ENCODE assay signal across 23 mouse cellular contexts in the genomic region with DNA sequence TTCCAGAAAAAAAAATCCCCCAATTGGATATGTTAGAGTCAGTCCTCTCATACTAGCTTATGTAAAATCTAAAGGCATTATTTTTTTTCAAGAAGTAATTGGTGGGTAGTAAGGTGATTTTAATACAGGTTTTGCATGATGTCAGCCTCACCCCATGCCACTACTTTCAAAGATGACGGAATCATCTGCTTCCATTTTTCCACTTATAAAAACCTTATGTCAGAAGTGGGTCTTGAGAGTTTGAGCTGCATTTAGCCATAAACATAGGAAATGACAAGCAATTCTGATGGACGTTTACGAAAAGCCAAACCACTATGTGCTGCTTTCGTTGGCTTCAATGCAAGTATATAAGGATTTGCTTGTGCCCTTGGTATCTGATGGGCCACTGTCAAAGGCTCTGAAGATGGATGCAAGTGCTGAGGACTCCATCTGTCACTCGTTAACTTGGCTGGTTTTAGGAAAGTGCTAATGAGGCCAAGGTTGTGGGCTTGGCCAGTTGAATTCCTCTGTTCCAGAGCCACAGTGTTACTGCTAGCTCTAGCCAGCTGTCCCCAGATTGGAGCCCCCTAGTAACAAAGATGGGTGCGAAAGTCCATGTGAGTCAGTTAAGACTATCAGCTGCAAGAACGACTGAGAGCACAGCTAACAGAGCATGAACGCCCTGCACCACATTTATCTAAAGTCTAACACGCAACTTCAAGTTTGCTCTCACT.
DNase-seq lines count a peak whose midpoint lies in the region; ATAC-seq lines count a peak whose summit lies in the region.
"Had no signal": no experiment of that assay in that cellular context is flagged by ENCODE, and none has a peak within 500 bp of the region (broad histone marks: within the 10 kb centered on the region; RNA-seq: fewer than 3 reads in every experiment).

No protein-coding gene starts in this region.

- 76% methylated on average over 9 of the region's 9 CpGs for WGBS in kidney, embryonic 15.5 days
- 69% methylated on average over 9 of the region's 9 CpGs for WGBS in limb, embryonic 10.5 days

- H3K27me3 ChIP-seq in kidney, embryonic 15.5 days, result no peaks in the 10 kb centered on the region
- H3K27me3 ChIP-seq in limb, embryonic 10.5 days (ENCODE audit: low read depth, poor library complexity, severe bottlenecking), result no peaks in the 10 kb centered on the region
- H3K27me3 ChIP-seq: forebrain, embryonic 13.5 days; heart, embryonic 15.5 days; hindbrain, embryonic 13.5 days; stomach, embryonic 15.5 days had no signal

- no peak overlapping the region for H3K9ac ChIP-seq in kidney, embryonic 15.5 days
- H3K9ac ChIP-seq: forebrain, embryonic 13.5 days; heart, embryonic 15.5 days; hindbrain, embryonic 13.5 days; stomach, embryonic 15.5 days had no signal

- no peaks in the 10 kb centered on the region for H3K9me3 ChIP-seq in kidney, embryonic 15.5 days (replicated peaks)
- no peaks in the 10 kb centered on the region for H3K9me3 ChIP-seq in limb, embryonic 10.5 days (replicated peaks)
- H3K9me3 ChIP-seq: forebrain, embryonic 13.5 days; heart, embryonic 15.5 days; hindbrain, embryonic 13.5 days; stomach, embryonic 15.5 days had no signal

- ATAC-seq in kidney, embryonic 15.5 days (replicated peaks; ENCODE audit: low FRiP score), result peak; percentile 83
- ATAC-seq: forebrain, embryonic 13.5 days; lung, postnatal 0 days had no signal

- H3K4me3 ChIP-seq in kidney, embryonic 15.5 days (replicated peaks), result no peak overlapping the region
- no peak overlapping the region for H3K4me3 ChIP-seq in limb, embryonic 10.5 days
- H3K4me3 ChIP-seq: forebrain, embryonic 13.5 days; gastrocnemius, adult 2 months; heart, embryonic 15.5 days; hindbrain, embryonic 13.5 days; left cerebral cortex, adult 2 months; stomach, embryonic 15.5 days had no signal

- H3K4me1 ChIP-seq in kidney, embryonic 15.5 days, result no peaks in the 10 kb centered on the region
- peaks cover 7% of the 10 kb centered on the region for H3K4me1 ChIP-seq in limb, embryonic 10.5 days
- H3K4me1 ChIP-seq: forebrain, embryonic 13.5 days; heart, embryonic 15.5 days; hindbrain, embryonic 13.5 days; stomach, embryonic 15.5 days had no signal

- DNase-seq in cerebellum, postnatal 10 days, result peak; percentile 52 to 57
- no peak for DNase-seq in cerebellum, adult 9-10 months
- no peak for DNase-seq in kidney, postnatal 36 days
- no peak for DNase-seq in limb, embryonic 10.5 days (ENCODE audit: low spot score)
- no peak for DNase-seq in adrenal gland, postnatal 10 days
- no peak for DNase-seq in lung, postnatal 4 days
- DNase-seq: adrenal gland, postnatal 36 days; cerebellum, adult 11 months; cerebellum, postnatal 25 days; gastrocnemius, adult 2 months; heart, postnatal 36 days; right cerebral cortex, adult 18-20 months; right cerebral cortex, postnatal 4 days; thymus, adult 18-20 months; thymus, postnatal 36 days had no signal

- no peak overlapping the region for H3K27ac ChIP-seq in kidney, embryonic 15.5 days
- H3K27ac ChIP-seq in limb, embryonic 10.5 days, result peak overlapping the region; percentile 27; the same call in 1 of the 2 replicates
- H3K27ac ChIP-seq: forebrain, embryonic 13.5 days; gastrocnemius, adult 2 months; heart, embryonic 15.5 days; hindbrain, embryonic 13.5 days; left cerebral cortex, adult 2 months; stomach, embryonic 15.5 days had no signal

- no peak overlapping the region for H3K4me2 ChIP-seq in kidney, embryonic 15.5 days
- H3K4me2 ChIP-seq: forebrain, embryonic 13.5 days; heart, embryonic 15.5 days; hindbrain, embryonic 13.5 days; midbrain, embryonic 11.5 days; stomach, embryonic 15.5 days had no signal

- H3K36me3 ChIP-seq in kidney, embryonic 15.5 days, result no peaks in the 10 kb centered on the region
- no peaks in the 10 kb centered on the region for H3K36me3 ChIP-seq in limb, embryonic 10.5 days
- H3K36me3 ChIP-seq: heart, embryonic 15.5 days; hindbrain, embryonic 13.5 days; stomach, embryonic 15.5 days had no signal

Comparison
In these comparisons a context has a peak if more than half of its experiments do, and no peak if none do; other contexts are left out.
1. DNase-seq: peak in cerebellum, postnatal 10 days (2 of 2); none in cerebellum, adult 9-10 months (single experiment), kidney, postnatal 36 days (0 of 2), limb, embryonic 10.5 days (single experiment), adrenal gland, postnatal 10 days (single experiment) and lung, postnatal 4 days (0 of 2).